Mouse (Mus musculus) small intestine, adult 2 months (tissue): Measurements from ENCODE around the gene Cln3.

Experiments
- CTCF ChIP-seq: fragments of 200-500 bp; IDR thresholded peaks from 2 replicates; pipeline ENCODE4 v1.5.1; 2012; ENCODE audit warnings: low read depth, mild to moderate bottlenecking, control low read depth, inconsistent platforms, low read length, moderate library complexity, mixed read lengths; ENCODE audit not compliant: insufficient replicate concordance, insufficient read length; ENCODE audit errors: extremely low read depth
- POLR2A ChIP-seq: fragments of 200-500 bp; IDR thresholded peaks from 2 replicates; pipeline ENCODE4 v1.6.1; 2012; ENCODE audit warnings: low read depth, mild to moderate bottlenecking, control low read depth, inconsistent platforms, low read length, moderate library complexity

GRCm38 (mm10) chr7:126602650-126603049, 17.0 kb upstream of the Cln3 start:
- TF ChIP-seq POLR2A (no peak), CTCF (no peak)
